Mouse (Mus musculus) heart, embryonic 16.5 days (tissue): ENCODE measurements around the gene Tmem131l. TPM values are rescaled to one million over a fixed set of nuclear protein-coding genes. Genes with fewer than 3 reads are reported as not detected.
A peak's percentile ranks its signal among the peaks of the same experiment; 100 is the strongest.

Experiments used
- ATAC-seq: fragments of 200-750 bp; cut with Nextera tagmentation; replicated peaks from 2 replicates; pipeline ENCODE4 v1.8.0; 2017; ENCODE audit warnings: moderate number of reproducible peaks; ENCODE audit not compliant: insufficient read depth, low FRiP score; ENCODE audit errors: extremely low read depth
- H3K27ac ChIP-seq: fragments of 300-500 bp; sonication (generic); 2 replicates; pipeline ENCODE4 v1.5.1; 2014; ENCODE audit warnings: mild to moderate bottlenecking, low read length, control low read depth, moderate library complexity
- H3K27me3 ChIP-seq: fragments of 300-500 bp; sonication (generic); 2 replicates; pipeline ENCODE4 v1.6.1; 2014; ENCODE audit warnings: low read length, mixed read lengths; ENCODE audit not compliant: control insufficient read depth, insufficient read depth
- H3K36me3 ChIP-seq: fragments of 300-500 bp; sonication (generic); 2 replicates; pipeline ENCODE4 v1.6.1; 2014; ENCODE audit not compliant: control insufficient read depth, insufficient read depth
- H3K4me1 ChIP-seq: fragments of 300-500 bp; sonication (generic); 2 replicates; pipeline ENCODE4 v1.6.1; 2014; ENCODE audit warnings: low read length, mixed read lengths; ENCODE audit not compliant: control insufficient read depth, insufficient read depth
- H3K4me2 ChIP-seq: fragments of 300-500 bp; sonication (generic); 2 replicates; pipeline ENCODE4 v1.6.1; 2014; ENCODE audit warnings: low read depth, mild to moderate bottlenecking, control low read depth, low read length
- H3K4me3 ChIP-seq: fragments of 300-500 bp; sonication (generic); 2 replicates; pipeline ENCODE4 v1.5.1; 2014; ENCODE audit warnings: mild to moderate bottlenecking, control low read depth, low read length
- H3K9ac ChIP-seq: fragments of 300-500 bp; sonication (generic); 2 replicates; pipeline ENCODE4 v1.6.1; 2014; ENCODE audit warnings: low read length, control low read depth
- H3K9me3 ChIP-seq: fragments of 300-500 bp; sonication (generic); replicated peaks from 2 replicates; pipeline ENCODE4 v1.6.1; 2016; ENCODE audit warnings: low read length; ENCODE audit not compliant: control insufficient read depth
- WGBS: fragments of 180-500 bp; shearing (Covaris S2); extraction: QIAGEN DNeasy Blood & Tissue Kit; methylation state at CpG from one replicate; pipeline ENCODE4 v1.1.7; 2014; 5-methylcytosine and 5-hydroxymethylcytosine counted together
- polyA plus RNA-seq: library from polyadenylated mRNA; unstranded; fragments of >200 nt; fragmentation: Nextera tagmentation; extraction: Ambion mirVana; gene quantifications from 2 replicates; pipeline ENCODE4 v1.2.1, GENCODE M21; 2015

The Tmem131l gene
- polyA plus RNA-seq, 1 experiment from 2014 or later, result 47.8 TPM

DNA sequence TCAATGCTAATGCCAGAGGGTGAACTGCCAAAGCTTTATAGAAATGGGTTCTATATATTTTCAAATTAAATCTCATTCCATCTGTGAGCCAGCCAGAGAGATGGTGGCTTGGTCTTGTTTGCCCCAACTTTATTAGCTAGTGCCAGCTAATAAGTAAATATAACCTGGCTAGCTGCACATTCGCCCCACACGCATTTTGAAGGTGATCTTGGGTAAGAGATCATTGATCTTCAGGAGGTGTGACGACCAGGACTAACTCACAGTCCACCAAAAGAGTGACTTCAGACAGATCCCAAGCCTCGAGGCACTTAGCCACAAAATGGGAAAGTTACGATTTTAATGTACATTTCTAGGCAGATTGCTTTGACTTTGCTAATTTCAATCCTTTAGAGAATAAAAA, 21.0 kb upstream of the Tmem131l start:
- Histone ChIP-seq H3K27ac (peak overlapping the region; percentile 23; the same call in 1 of the 2 replicates), H3K9ac (no peak overlapping the region), H3K4me1 (peaks cover 22% of the 10 kb centered on the region), H3K4me2 (no peak overlapping the region), H3K4me3 (no peak overlapping the region), H3K27me3 (no peaks in the 10 kb centered on the region), H3K36me3 (no peaks in the 10 kb centered on the region), H3K9me3 (0 out of 2 replicates have a peak, but pooled peaks cover 2% of the 10 kb centered on the region)
- WGBS, result 87% methylated on average over 5 of the region's 5 CpGs
- no peak for ATAC-seq

DNA sequence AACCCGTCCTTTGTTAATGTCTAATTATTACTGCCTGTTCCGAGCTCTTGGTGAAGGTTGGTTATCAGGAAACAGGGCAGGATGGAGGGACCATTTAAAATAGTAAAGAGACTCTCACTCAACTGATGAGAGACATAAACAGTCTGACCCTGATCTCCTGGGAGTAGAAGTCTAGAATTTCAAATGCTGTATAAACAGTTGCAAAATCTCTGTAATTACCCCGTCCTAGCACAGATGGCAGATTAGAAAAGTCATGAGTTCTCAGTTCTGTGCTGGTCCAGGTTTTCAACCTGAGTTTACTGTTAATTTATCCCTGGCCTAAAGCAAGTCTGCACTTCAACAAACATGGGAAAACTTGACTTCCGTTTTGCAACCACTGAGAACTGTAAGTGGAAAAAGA, 20.2 kb upstream of the Tmem131l start:
- Histone ChIP-seq H3K4me2 (peak overlapping the region; percentile 28; the same call in 1 of the 2 replicates), H3K27me3 (no peaks in the 10 kb centered on the region), H3K36me3 (no peaks in the 10 kb centered on the region), H3K9ac (no peak overlapping the region), H3K4me1 (peaks cover 22% of the 10 kb centered on the region), H3K9me3 (peaks cover 4% of the 10 kb centered on the region; the same call in 1 of the 2 replicates), H3K4me3 (no peak overlapping the region), H3K27ac (peak overlapping the region; percentile 77)
- no peak for ATAC-seq
- WGBS, result 35% methylated on average over 4 of the region's 4 CpGs

DNA sequence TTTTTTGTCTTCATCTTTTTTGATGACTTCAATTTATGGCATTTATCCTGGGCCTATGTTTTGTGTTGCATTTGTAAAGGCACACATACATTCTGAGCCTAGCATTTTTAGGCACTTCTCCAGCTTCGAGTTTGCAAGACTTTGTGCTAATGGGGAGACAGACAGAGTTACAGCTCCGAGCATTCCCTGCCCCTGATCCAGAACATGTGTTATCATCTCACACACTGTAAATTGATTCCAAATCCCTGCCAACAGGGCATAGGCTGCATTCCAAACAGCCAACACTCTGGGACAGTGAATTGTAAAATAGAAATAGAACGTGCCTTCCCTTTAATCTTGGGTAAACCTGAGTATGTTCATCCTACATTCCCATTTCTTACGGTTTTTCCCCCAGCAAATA, 19.7 kb upstream of the Tmem131l start:
- Histone ChIP-seq H3K27me3 (no peaks in the 10 kb centered on the region), H3K4me3 (no peak overlapping the region), H3K4me1 (peaks cover 22% of the 10 kb centered on the region), H3K36me3 (no peaks in the 10 kb centered on the region), H3K27ac (peak overlapping the region; percentile 77), H3K9ac (no peak overlapping the region), H3K9me3 (peaks cover 4% of the 10 kb centered on the region; the same call in 1 of the 2 replicates), H3K4me2 (peak overlapping the region; percentile 28; the same call in 1 of the 2 replicates)
- 0 out of 2 replicates have a peak, but pooled peaks have one; percentile 73 for ATAC-seq
- 21% methylated on average over 4 of the region's 4 CpGs for WGBS

DNA sequence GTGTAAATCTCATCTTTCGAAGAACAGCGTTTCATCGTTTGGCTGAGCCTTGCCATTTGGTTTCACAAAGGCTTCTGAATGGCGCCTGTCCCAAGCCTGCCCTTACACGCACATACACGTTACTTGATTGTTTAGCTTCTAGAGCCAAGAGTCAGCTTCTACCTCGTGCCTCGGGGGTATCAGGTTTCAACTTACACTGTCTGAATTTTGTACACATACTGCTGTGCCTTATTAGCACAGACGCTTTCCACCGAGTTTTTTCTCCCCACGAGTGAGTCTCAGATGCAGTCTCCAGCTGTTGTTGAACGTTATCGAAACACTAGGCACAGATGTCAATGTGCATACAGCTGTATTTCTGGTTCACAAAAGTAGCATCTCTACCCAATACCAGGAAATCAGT, 19.3 kb upstream of the Tmem131l start:
- H3K9me3 ChIP-seq, result peaks cover 4% of the 10 kb centered on the region; the same call in 1 of the 2 replicates
- H3K4me1 ChIP-seq, result peaks cover 22% of the 10 kb centered on the region
- H3K4me2 ChIP-seq, result peak overlapping the region; percentile 30; the same call in 1 of the 2 replicates
- H3K4me3 ChIP-seq, result no peak overlapping the region
- H3K36me3 ChIP-seq, result no peaks in the 10 kb centered on the region
- no peaks in the 10 kb centered on the region for H3K27me3 ChIP-seq
- H3K9ac ChIP-seq, result 0 out of 2 replicates have a peak overlapping the region, but pooled peaks have one; percentile 15
- WGBS, result 48% methylated on average over 13 of the region's 13 CpGs
- ATAC-seq, result peak; percentile 65; the same call in 1 of the 2 replicates
- H3K27ac ChIP-seq, result peak overlapping the region; percentile 77

DNA sequence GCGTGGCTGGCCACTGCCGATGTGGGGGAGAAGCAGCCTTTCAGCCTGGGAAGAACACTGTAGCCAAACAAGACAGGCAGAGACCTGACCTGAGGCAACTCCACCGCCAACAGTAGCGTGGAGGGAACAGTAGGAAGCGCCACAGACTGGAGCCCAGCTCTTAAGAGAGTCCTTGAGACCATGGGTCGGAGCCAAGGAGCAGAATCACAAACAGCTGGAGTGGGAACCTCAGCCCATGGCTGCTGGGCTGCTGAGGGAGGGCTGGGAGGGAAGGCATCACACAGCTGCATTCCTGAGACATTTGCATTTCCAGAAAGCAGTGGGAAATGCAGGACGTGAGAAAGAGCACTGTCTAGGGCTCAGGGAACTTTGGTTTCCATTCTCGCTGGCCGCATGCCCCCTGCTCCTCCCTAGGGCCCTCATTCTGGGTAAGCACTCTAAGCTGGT, 8.8 kb upstream of the Tmem131l start:
- Histone ChIP-seq H3K4me3 (no peak overlapping the region), H3K9me3 (no peaks in the 10 kb centered on the region), H3K4me2 (peak overlapping the region; percentile 3; the same call in 1 of the 2 replicates), H3K9ac (no peak overlapping the region), H3K27ac (peak overlapping the region; percentile 41; the same call in 1 of the 2 replicates), H3K4me1 (peaks cover 7% of the 10 kb centered on the region), H3K27me3 (no peaks in the 10 kb centered on the region), H3K36me3 (no peaks in the 10 kb centered on the region)
- 21% methylated on average over 9 of the region's 9 CpGs for WGBS
- ATAC-seq, result peak; percentile 79

DNA sequence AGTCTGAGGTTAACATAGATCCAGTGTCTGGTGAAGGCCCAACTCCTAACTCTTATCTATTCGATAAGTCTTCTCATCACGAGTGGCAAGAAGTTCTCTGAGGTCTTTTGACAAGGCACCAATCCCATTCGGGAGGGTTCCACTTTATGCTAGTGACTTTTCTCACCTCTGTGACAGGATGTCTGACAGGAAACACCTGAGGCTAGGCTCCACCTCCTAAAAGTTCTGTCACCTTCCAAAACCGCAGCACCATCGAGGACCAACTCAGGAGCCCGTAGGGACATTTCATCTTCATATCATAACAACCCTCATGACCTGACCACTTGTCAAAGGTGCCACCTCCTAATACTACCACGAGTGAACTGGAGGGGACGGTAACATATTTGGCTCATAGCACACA, 6.2 kb upstream of the Tmem131l start:
- no peak overlapping the region for H3K27ac ChIP-seq
- H3K4me1 ChIP-seq, result peaks cover 7% of the 10 kb centered on the region
- no peak overlapping the region for H3K9ac ChIP-seq
- no peaks in the 10 kb centered on the region for H3K27me3 ChIP-seq
- no peaks in the 10 kb centered on the region for H3K36me3 ChIP-seq
- H3K4me2 ChIP-seq, result no peak overlapping the region
- ATAC-seq, result no peak
- no peak overlapping the region for H3K4me3 ChIP-seq
- 72% methylated on average over 8 of the region's 8 CpGs for WGBS
- no peaks in the 10 kb centered on the region for H3K9me3 ChIP-seq

DNA sequence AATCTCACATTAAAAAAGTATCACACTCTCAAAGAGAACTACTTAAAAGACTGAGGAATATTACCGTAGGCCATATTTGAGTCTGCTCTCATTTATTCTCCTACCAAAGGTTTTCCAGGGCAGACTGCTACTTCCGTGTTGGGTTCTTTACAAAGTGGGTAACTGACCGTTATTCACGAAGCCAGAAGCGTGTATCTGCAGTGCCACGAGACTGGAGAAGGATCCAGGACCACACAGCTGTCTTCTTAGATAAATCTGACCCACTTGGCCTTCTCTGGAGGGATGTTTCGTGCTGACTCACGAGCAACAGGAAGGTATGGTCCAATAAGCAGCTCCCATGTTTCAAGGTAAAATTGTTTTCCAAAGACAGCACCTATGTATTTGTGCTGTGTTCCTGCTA, 1.8 kb upstream of the Tmem131l start:
- no peak overlapping the region for H3K9ac ChIP-seq
- no peak overlapping the region for H3K4me2 ChIP-seq
- no peaks in the 10 kb centered on the region for H3K36me3 ChIP-seq
- no peak overlapping the region for H3K4me3 ChIP-seq
- no peaks in the 10 kb centered on the region for H3K27me3 ChIP-seq
- no peak for ATAC-seq
- no peaks in the 10 kb centered on the region for H3K9me3 ChIP-seq
- H3K27ac ChIP-seq, result no peak overlapping the region
- H3K4me1 ChIP-seq, result peaks cover 13% of the 10 kb centered on the region
- 88% methylated on average over 8 of the region's 8 CpGs for WGBS

DNA sequence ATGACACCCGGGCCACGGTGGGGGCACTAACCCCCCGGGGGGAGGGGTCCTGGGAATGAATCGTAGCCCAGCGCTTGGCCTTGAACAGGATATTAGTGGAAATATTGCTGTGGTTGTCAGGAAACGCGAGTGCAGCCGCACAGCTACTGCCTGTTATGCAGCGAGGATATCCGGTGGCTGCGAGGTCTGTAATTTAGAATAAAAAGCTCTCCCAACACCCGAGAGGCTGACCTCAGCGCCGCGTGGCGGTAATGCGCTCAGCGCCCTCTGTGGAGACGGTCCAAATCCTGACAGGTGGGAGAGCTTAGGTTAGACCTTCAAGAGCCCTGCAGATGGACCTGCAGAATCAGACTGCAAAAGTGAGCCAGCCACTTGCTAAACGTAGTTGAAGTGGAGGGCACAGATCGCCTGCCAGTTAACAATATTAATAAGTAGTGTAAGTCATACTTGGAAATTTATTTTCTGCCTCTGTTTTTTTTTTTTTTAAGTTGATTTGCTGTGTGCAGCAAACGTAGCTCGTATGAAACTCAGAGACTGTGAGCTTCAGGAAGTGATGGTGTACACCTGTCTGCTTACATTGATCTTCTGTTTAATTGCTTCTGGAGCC, 604 bp upstream of the Tmem131l start:
- Histone ChIP-seq H3K4me3 (peak overlapping the region; percentile 80), H3K27ac (peak overlapping the region; percentile 89), H3K4me2 (peak overlapping the region; percentile 93), H3K4me1 (peaks cover 13% of the 10 kb centered on the region), H3K9me3 (no peaks in the 10 kb centered on the region), H3K27me3 (no peaks in the 10 kb centered on the region), H3K36me3 (no peaks in the 10 kb centered on the region), H3K9ac (peak overlapping the region; percentile 98)
- 4% methylated on average over 23 of the region's 23 CpGs for WGBS
- peak; percentile 78 for ATAC-seq

DNA sequence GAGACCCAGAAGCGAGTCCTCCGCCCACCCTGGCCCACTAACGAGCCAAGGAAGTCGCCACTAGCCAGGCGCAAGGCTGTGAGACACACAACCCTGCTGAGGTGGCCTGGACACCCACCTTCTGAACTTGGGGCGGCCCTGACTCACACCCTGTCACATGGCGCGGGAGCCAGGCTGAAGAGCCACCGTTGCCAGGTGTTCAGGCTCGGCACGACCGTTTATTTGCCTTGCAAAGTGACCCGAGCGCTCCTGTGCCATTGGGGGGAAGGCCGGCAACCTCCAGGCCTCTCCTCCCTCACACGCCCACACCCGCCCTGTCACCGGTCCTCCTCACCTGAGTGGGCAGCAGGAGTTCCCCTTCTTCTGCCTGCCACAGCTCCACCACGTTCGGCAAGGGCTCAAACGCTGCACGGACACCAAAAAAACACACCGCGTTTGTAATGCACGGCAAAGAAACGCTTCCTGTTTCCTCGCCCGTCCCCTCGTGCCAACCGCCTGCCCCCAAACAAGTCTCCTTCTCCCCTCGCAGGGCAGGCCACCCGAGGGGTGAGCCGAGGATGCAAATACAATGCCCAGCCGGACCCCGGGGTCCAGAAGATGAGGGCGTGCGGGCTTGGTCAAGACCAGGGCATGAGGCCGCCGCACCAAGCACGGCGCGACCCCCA, 862 bp downstream of the Tmem131l start:
- no peaks in the 10 kb centered on the region for H3K36me3 ChIP-seq
- WGBS, result 1% methylated on average over 42 of the region's 42 CpGs
- H3K4me3 ChIP-seq, result peak overlapping the region; percentile 80
- peaks cover 13% of the 10 kb centered on the region for H3K4me1 ChIP-seq
- peak; percentile 15; the same call in 1 of the 2 replicates for ATAC-seq
- peak overlapping the region; percentile 98 for H3K9ac ChIP-seq
- H3K27ac ChIP-seq, result peak overlapping the region; percentile 89
- H3K4me2 ChIP-seq, result peak overlapping the region; percentile 93
- H3K9me3 ChIP-seq, result no peaks in the 10 kb centered on the region
- no peaks in the 10 kb centered on the region for H3K27me3 ChIP-seq
